Mouse (Mus musculus): ENCODE measurements around the gene Slc22a23. TPM values are rescaled to one million over a fixed set of nuclear protein-coding genes. Genes with fewer than 3 reads are reported as not detected.
"Not testable (repeated sequence)": the region's sequence is repeated elsewhere in the genome, so short reads cannot be mapped to it uniquely, and the experiment has no call there.

Gene Slc22a23
- total RNA-seq (2022): 1 to 10 TPM; 4.2 to 4.7 (median 4.5) TPM

GRCm38 (mm10) chr13:34345128-34346085, at the start of gene Slc22a23:
TSS of gene Slc22a23 (minus strand) at chr13:34345182.
- peak; percentile 49 for DNase-seq

GRCm38 (mm10) chr13:34394305-34394704, 49.3 kb upstream of the Slc22a23 start:
- not testable (repeated sequence) for DNase-seq

DNA sequence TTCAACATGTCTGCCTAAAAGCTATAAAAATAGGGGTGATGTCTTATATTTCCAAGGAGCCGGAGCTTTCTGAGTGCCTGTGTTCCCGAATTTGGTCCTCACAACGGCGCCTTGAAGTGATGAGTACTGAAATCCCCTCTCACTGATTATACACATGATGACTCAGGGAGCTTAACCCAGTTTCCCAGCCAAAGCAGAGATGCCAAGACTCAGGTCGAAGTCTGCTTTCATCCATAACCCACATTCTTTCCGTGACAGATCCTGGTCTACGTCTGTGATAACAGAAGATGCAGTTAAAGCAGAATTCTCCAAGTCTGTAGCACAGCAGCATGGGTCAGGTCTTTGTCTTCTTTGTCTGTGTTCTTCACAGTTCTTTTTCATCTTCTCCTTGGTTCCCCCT, 47.4 kb upstream of the Slc22a23 start:
- DNase-seq: no peak

DNA sequence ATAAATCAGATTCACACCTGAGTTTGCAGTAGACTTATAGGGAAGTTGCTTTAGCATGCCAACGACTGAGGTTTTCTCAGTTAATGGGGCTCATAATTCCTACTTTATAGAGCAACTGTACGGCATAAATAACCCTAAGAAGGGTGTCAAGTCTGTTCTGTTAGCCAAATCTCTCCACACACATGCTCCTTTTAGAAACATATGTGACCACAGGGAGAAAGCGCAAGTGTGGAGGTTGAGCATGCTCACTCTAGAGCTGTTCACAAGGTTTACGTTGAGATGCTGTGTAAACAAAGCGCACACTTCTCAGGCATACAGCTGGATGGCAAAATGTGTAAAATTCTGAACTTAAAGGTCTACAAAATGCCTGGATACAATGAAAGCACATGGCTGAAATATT, 43.2 kb upstream of the Slc22a23 start:
- no peak for DNase-seq

DNA sequence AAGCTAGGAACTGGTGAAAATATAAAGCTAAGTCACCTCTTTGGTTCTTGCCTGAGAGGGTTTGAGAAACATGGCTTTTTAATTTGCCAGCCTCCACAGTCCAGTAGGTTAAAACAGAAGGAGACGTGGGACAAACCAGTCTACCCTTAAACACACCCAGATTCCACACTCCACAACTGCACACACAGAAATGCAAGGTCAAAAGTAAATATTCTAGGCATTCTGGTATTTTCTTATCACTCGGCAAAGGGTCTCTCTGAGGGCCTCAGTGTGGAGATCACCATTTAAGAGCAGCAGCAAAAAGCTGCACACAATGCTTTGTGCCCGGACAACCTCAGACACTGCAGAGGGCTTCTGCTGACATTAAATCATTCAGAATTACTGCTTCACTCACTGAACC, 38.4 kb upstream of the Slc22a23 start:
- no peak for DNase-seq

- DNase-seq: no peak
These were observed 33.9 kb upstream of the Slc22a23 start for GRCm38 (mm10) chr13:34378926-34379325.

DNA sequence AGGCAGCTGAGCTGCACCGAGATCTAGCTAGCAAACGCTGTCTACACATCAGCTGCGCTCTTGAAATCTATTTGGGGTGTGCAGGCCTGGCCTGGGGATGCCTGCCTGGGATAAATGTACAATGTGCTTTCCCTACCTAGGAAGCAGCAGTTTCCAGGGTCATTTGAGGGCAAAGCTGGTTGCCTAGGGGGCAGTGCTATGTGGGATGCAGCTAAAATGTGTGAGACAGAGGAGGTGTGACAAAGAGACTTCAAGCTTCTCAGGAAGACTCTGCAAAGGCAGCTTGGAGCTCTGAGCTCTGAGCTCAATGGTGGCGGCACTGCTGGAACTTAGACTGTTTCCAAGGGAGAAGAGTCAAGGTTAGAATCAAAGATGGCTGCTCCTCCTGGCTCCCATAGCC, 30.2 kb upstream of the Slc22a23 start:
- DNase-seq: no peak

DNA sequence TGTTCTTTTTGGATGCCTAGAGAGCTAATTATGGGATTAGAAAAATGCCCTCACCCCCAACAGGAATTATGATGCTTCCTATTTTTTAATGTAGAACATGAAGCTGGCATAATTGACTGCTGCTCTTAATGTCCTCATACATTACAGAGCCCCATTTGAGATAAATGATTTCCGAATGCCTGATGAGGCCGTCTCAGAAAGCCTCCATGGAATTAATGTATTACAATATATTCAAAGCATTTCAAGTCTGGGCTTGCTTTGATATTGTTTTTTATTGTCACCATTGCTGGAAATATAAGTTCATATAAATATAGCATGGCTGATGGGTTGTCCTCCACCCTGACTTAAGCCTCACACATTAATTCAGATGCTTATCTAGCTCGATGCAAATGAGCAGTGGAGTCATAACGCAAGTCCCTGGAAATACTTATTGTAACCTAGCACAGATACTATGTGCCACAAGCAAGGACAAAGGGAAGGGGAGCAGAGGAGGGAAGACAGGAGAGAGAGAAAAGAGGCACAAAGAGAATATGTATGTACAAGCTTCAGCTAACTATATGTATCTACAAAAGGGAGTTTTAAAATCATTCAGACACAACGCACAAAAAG, 28.0 kb upstream of the Slc22a23 start:
- DNase-seq: no peak

GRCm38 (mm10) chr13:34371951-34372869, 27.2 kb upstream of the Slc22a23 start:
- DNase-seq: no peak

GRCm38 (mm10) chr13:34370281-34370825, 25.4 kb upstream of the Slc22a23 start:
- no peak for DNase-seq

GRCm38 (mm10) chr13:34365226-34365625, 20.2 kb upstream of the Slc22a23 start:
- DNase-seq: no peak

- DNase-seq: no peak
These were observed 10.7 kb upstream of the Slc22a23 start for GRCm38 (mm10) chr13:34355656-34356055.

DNA sequence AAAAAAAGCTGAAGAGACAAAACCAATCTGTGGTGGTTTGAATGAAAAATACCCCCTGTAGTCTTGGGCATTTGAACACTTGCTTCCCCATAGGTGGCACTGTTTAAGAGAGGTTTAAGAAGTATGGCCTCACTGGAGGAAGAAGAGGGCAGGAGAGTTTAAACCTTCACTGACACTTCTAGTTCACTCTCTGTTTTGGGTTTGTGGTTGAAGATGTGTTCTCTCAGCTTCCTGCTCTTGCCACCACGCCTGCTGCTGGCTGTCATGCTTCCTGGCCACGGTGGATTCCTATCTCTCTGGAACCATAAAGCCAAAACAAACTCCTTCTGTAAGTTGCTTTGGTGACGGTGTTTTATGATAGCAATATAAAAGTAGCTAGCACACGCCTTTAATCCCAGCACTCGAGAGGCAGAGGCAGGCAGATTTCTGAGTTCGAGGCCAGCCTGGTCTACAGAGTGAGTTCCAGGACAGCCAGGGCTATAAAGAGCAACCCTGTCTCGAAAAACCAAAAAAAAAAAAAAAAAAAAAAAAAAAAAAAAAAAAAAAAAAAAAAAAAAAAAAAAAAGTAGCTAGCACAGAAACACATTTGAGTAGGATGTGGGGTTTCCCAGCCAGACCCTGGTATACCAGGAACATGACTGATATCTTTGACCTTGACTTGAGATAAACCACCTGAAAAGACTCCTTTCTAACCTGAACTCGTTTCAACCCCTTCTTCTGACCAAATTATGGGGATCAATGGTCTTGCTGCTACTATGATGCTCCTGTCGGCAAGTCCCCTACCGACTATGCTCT, 10.0 kb upstream of the Slc22a23 start:
- no peak for DNase-seq

DNA sequence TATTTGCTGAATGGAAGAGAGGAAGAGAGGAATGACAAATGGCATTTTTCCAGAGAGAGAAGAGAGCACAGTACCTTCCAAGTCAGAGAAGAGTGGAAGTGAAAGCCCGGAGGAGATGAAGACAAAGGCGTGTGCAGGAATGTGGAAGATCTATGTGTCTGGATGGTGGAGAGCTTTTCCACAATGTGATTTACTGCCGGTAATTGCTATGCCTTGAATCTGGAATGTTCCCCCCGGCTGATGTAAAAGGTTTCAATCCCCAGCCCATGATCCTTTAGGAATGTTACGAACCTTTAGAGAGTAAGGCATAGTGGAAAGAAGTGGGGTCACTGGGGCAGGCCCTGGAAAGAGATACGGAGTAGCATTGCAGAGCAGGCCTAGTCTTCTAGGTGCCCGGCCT, 8.3 kb upstream of the Slc22a23 start:
- DNase-seq: no peak

- no peak for DNase-seq
These were observed 6.5 kb upstream of the Slc22a23 start for GRCm38 (mm10) chr13:34351437-34351836.

- DNase-seq: no peak
These were observed 3.2 kb upstream of the Slc22a23 start for GRCm38 (mm10) chr13:34347960-34348889.

DNA sequence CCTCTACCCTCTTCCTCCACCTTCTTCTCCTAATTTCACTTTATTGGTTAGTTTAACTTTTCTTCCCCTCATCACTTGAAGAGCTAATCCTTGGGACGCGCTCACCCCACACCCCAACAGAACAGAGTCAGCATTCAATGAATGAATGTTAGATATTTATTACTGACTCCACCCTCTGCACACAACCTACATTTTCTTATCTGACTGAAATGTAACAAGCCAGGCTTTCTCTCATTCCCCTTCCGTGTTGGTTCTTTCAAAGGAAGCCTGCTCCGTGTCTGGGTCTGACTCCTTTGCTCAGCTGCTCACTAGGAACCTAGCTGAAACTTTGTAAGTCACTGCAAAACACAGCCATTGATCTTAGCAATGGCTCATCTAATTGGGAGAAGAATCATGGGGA, 1.8 kb upstream of the Slc22a23 start:
- DNase-seq: no peak

- DNase-seq: no peak
These were observed 1.3 kb upstream of the Slc22a23 start for GRCm38 (mm10) chr13:34346238-34346637.

DNA sequence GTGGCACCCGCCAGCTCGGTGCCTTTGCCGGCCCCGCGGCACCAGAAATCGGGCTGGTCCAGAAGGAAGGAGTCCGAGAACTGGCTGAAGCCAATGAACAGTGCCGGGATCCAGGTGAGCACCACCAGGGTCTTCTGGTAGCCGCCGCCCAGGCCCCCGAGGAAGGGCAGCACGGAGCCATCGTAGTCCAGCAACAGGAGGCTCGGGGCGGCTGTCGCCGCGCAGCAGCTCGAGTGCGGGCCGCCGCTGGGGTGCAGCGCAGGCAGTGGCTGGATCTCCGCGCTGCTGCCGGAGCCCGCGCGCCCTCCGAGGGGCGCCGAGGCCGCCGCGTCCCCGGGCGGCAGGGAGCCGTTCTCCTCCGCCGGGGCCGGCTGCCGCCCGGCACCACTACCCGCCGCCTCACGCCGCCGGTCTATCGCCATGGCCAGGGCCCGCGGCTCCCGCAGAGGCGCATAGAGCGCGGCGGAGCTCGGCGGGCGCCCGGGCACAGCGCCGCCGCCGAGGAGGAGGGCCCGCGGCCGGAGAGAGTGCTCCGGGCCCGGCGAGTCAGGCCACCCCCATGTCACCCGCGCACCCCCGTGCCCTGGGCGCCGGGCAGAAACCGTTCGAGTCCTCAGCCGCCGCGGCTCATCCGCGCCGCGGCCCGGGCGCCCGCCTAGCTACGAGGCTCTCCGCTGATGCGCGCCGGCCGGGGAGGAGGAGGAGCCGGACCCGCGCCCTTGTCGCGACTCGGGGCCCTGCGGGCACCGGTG, 430 bp downstream of the Slc22a23 start:
- no peak for DNase-seq
